Mouse (Mus musculus) stomach, embryonic 16.5 days (tissue): ENCODE results near the gene S100pbp. TPM values are rescaled to one million over a fixed set of nuclear protein-coding genes. Genes with fewer than 3 reads are reported as not detected.

ENCODE experiments used
- ATAC-seq: fragments of 200-750 bp; cut with Nextera tagmentation; 2 replicates; pipeline ENCODE4 v1.8.0; 2017; ENCODE audit warnings: moderate number of reproducible peaks, moderate TSS enrichment; ENCODE audit not compliant: insufficient read depth, low FRiP score
- H3K27ac ChIP-seq: fragments of 300-500 bp; sonication (generic); 2 replicates; pipeline ENCODE4 v1.5.1; 2014; ENCODE audit warnings: low read length
- H3K27me3 ChIP-seq: fragments of 300-500 bp; sonication (generic); 2 replicates; pipeline ENCODE4 v1.6.1; 2014; ENCODE audit warnings: low read length, control low read depth, mixed read lengths; ENCODE audit not compliant: control insufficient read depth, insufficient read depth
- H3K36me3 ChIP-seq: fragments of 300-500 bp; sonication (generic); 2 replicates; pipeline ENCODE4 v1.6.1; 2014; ENCODE audit warnings: low read length; ENCODE audit not compliant: control insufficient read depth, insufficient read depth
- H3K4me1 ChIP-seq: fragments of 300-500 bp; sonication (generic); 2 replicates; pipeline ENCODE4 v1.6.1; 2014; ENCODE audit warnings: low read length, control low read depth, mixed read lengths; ENCODE audit not compliant: control insufficient read depth, insufficient read depth
- H3K4me2 ChIP-seq: fragments of 300-500 bp; sonication (generic); 2 replicates; pipeline ENCODE4 v1.6.1; 2014; ENCODE audit warnings: low read depth, low read length, mixed read lengths
- H3K4me3 ChIP-seq: fragments of 300-500 bp; sonication (generic); replicated peaks from 2 replicates; pipeline ENCODE4 v1.5.1; 2014; ENCODE audit warnings: mild to moderate bottlenecking, low read length
- H3K9ac ChIP-seq: fragments of 300-500 bp; sonication (generic); 2 replicates; pipeline ENCODE4 v1.6.1; 2014; ENCODE audit warnings: low read length
- H3K9me3 ChIP-seq: fragments of 300-500 bp; sonication (generic); replicated peaks from 2 replicates; pipeline ENCODE4 v1.6.1; 2016; ENCODE audit warnings: low read length, control low read depth; ENCODE audit not compliant: control insufficient read depth
- WGBS: fragments of 180-500 bp; shearing (Covaris S2); extraction: QIAGEN DNeasy Blood & Tissue Kit; methylation state at CpG from one replicate; pipeline ENCODE4 v1.1.7; 2014; 5-methylcytosine and 5-hydroxymethylcytosine counted together
- polyA plus RNA-seq: library from polyadenylated mRNA; unstranded; fragments of >200 nt; fragmentation: Nextera tagmentation; extraction: Ambion mirVana; gene quantifications from 2 replicates; pipeline ENCODE4 v1.2.1, GENCODE M21; 2015

S100pbp gene
- polyA plus RNA-seq, 1 experiment from 2014 or later, result 13.1 TPM

GRCm38 (mm10) chr4:129206792-129207191 lies 17.3 kb upstream of the S100pbp start:
- WGBS, result 43% methylated on average over 8 of the region's 8 CpGs
- H3K36me3 ChIP-seq, result peaks cover 33% of the 10 kb centered on the region
- no peaks in the 10 kb centered on the region for H3K4me1 ChIP-seq
- no peaks in the 10 kb centered on the region for H3K27me3 ChIP-seq
- H3K9me3 ChIP-seq, result no peaks in the 10 kb centered on the region
- no peak overlapping the region for H3K4me2 ChIP-seq
- no peak overlapping the region for H3K4me3 ChIP-seq
- H3K27ac ChIP-seq, result no peak overlapping the region
- no peak for ATAC-seq
- H3K9ac ChIP-seq, result no peak overlapping the region

GRCm38 (mm10) chr4:129204655-129205054 lies 15.1 kb upstream of the S100pbp start:
- no peak overlapping the region for H3K4me3 ChIP-seq
- H3K4me2 ChIP-seq, result no peak overlapping the region
- peaks cover 28% of the 10 kb centered on the region for H3K36me3 ChIP-seq
- H3K9ac ChIP-seq, result no peak overlapping the region
- H3K4me1 ChIP-seq, result no peaks in the 10 kb centered on the region
- no peaks in the 10 kb centered on the region for H3K27me3 ChIP-seq
- no peak for ATAC-seq
- H3K9me3 ChIP-seq, result no peaks in the 10 kb centered on the region
- WGBS, result 92% methylated on average over 10 of the region's 10 CpGs
- no peak overlapping the region for H3K27ac ChIP-seq

GRCm38 (mm10) chr4:129197514-129197913 lies 8.0 kb upstream of the S100pbp start:
- H3K36me3 ChIP-seq, result peaks cover 10% of the 10 kb centered on the region
- 97% methylated on average over 6 of the region's 6 CpGs for WGBS
- no peak overlapping the region for H3K9ac ChIP-seq
- no peaks in the 10 kb centered on the region for H3K27me3 ChIP-seq
- H3K4me1 ChIP-seq, result no peaks in the 10 kb centered on the region
- H3K4me3 ChIP-seq, result no peak overlapping the region
- no peak overlapping the region for H3K27ac ChIP-seq
- H3K4me2 ChIP-seq, result no peak overlapping the region
- no peak for ATAC-seq
- H3K9me3 ChIP-seq, result no peaks in the 10 kb centered on the region

GRCm38 (mm10) chr4:129194280-129194679 lies 4.8 kb upstream of the S100pbp start:
- Histone ChIP-seq H3K4me3 (no peak overlapping the region), H3K4me1 (peaks cover 15% of the 10 kb centered on the region), H3K27me3 (no peaks in the 10 kb centered on the region), H3K9ac (no peak overlapping the region), H3K27ac (no peak overlapping the region), H3K9me3 (no peaks in the 10 kb centered on the region), H3K36me3 (peaks cover 7% of the 10 kb centered on the region), H3K4me2 (no peak overlapping the region)
- 93% methylated on average over 1 of the region's 1 CpGs for WGBS
- ATAC-seq, result no peak

- WGBS, result 72% methylated on average over 5 of the region's 5 CpGs
- H3K36me3 ChIP-seq, result no peaks in the 10 kb centered on the region
- no peak overlapping the region for H3K4me3 ChIP-seq
- no peak for ATAC-seq
- no peaks in the 10 kb centered on the region for H3K9me3 ChIP-seq
- no peak overlapping the region for H3K27ac ChIP-seq
- H3K27me3 ChIP-seq, result no peaks in the 10 kb centered on the region
- H3K4me1 ChIP-seq, result peaks cover 24% of the 10 kb centered on the region
- peak overlapping the region; percentile 86; the same call in 1 of the 2 replicates for H3K4me2 ChIP-seq
- H3K9ac ChIP-seq, result no peak overlapping the region
Measured at GRCm38 (mm10) chr4:129191691-129192090, 2.2 kb upstream of the S100pbp start.

GRCm38 (mm10) chr4:129190538-129190937 lies 1.0 kb upstream of the S100pbp start:
- 3% methylated on average over 12 of the region's 12 CpGs for WGBS
- H3K9me3 ChIP-seq, result no peaks in the 10 kb centered on the region
- peak overlapping the region; percentile 88 for H3K9ac ChIP-seq

GRCm38 (mm10) chr4:129188803-129189541 lies 555 bp downstream of the S100pbp start:
- H3K9ac ChIP-seq, result peak overlapping the region; percentile 91
- H3K9me3 ChIP-seq, result no peaks in the 10 kb centered on the region
- H3K4me2 ChIP-seq, result peak overlapping the region; percentile 75
- H3K4me3 ChIP-seq, result peak overlapping the region; percentile 89
- H3K27ac ChIP-seq, result peak overlapping the region; percentile 72
- whole genome bisulfite sequencing, result under 1% methylated on average over 54 of the region's 74 CpGs
- no peaks in the 10 kb centered on the region for H3K36me3 ChIP-seq
- peaks cover 24% of the 10 kb centered on the region for H3K4me1 ChIP-seq
- ATAC-seq, result peak; percentile 65
- no peaks in the 10 kb centered on the region for H3K27me3 ChIP-seq

More at GRCm38 (mm10) chr4:129190538-129190937, 1.0 kb upstream of the S100pbp start:
- H3K27ac ChIP-seq, result peak overlapping the region; percentile 87
- no peaks in the 10 kb centered on the region for H3K36me3 ChIP-seq
- no peaks in the 10 kb centered on the region for H3K27me3 ChIP-seq
- H3K4me3 ChIP-seq, result peak overlapping the region; percentile 89
- ATAC-seq, result no peak
- H3K4me2 ChIP-seq, result peak overlapping the region; percentile 86
- peaks cover 24% of the 10 kb centered on the region for H3K4me1 ChIP-seq

GRCm38 (mm10) chr4:129188041-129188659 lies 1.4 kb downstream of the S100pbp start:
- H3K27me3 ChIP-seq, result no peaks in the 10 kb centered on the region
- H3K4me3 ChIP-seq, result peak overlapping the region; percentile 89
- H3K27ac ChIP-seq, result peak overlapping the region; percentile 72; the same call in 1 of the 2 replicates
- H3K36me3 ChIP-seq, result no peaks in the 10 kb centered on the region
- peaks cover 24% of the 10 kb centered on the region for H3K4me1 ChIP-seq
- H3K4me2 ChIP-seq, result peak overlapping the region; percentile 75
- WGBS, result 42% methylated on average over 5 of the region's 5 CpGs
- H3K9me3 ChIP-seq, result no peaks in the 10 kb centered on the region
- H3K9ac ChIP-seq, result peak overlapping the region; percentile 91
- no peak for ATAC-seq

GRCm38 (mm10) chr4:129179560-129179959 lies 10.0 kb downstream of the S100pbp start:
- no peaks in the 10 kb centered on the region for H3K4me1 ChIP-seq
- no peaks in the 10 kb centered on the region for H3K27me3 ChIP-seq
- WGBS, result 52% methylated on average over 1 of the region's 1 CpGs
- H3K36me3 ChIP-seq, result peaks cover 20% of the 10 kb centered on the region
- no peak for ATAC-seq
- H3K9me3 ChIP-seq, result no peaks in the 10 kb centered on the region
- no peak overlapping the region for H3K27ac ChIP-seq
- no peak overlapping the region for H3K4me3 ChIP-seq
- no peak overlapping the region for H3K4me2 ChIP-seq
- no peak overlapping the region for H3K9ac ChIP-seq
